In genomic region chr11:115584376-115585073, GRCm38 (mm10) we compare ENCODE assay signal across 14 mouse cellular contexts.
"Had no signal": no experiment of that assay in that cellular context is flagged by ENCODE, and none has a peak within 500 bp of the region (broad histone marks: within the 10 kb centered on the region; RNA-seq: fewer than 3 reads in every experiment).

No protein-coding gene starts in this region.

- DNase-seq: kidney, adult 2 months; lung, embryonic 14.5 days; retina, postnatal 1 day; right cerebral cortex, postnatal 25 days; spleen, adult 18-20 months; thymus, postnatal 25 days had no signal

- H3K9me3 ChIP-seq: limb, embryonic 10.5 days; limb, embryonic 13.5 days; midbrain, embryonic 12.5 days; midbrain, embryonic 15.5 days; neural tube, embryonic 13.5 days; stomach, embryonic 15.5 days had no signal

- H3K27ac ChIP-seq: kidney, postnatal 0 days; limb, embryonic 10.5 days; limb, embryonic 13.5 days; macrophage; midbrain, embryonic 12.5 days; midbrain, embryonic 15.5 days; neural tube, embryonic 13.5 days; stomach, embryonic 15.5 days had no signal

- H3K9ac ChIP-seq: limb, embryonic 13.5 days; lung, embryonic 14.5 days; midbrain, embryonic 12.5 days; midbrain, embryonic 15.5 days; neural tube, embryonic 13.5 days; stomach, embryonic 15.5 days had no signal

- H3K4me3 ChIP-seq: limb, embryonic 10.5 days; limb, embryonic 13.5 days; midbrain, embryonic 12.5 days; midbrain, embryonic 15.5 days; neural tube, embryonic 13.5 days; stomach, embryonic 15.5 days had no signal

- H3K4me2 ChIP-seq: limb, embryonic 13.5 days; lung, embryonic 14.5 days; midbrain, embryonic 12.5 days; midbrain, embryonic 15.5 days; neural tube, embryonic 13.5 days; stomach, embryonic 15.5 days had no signal

- H3K27me3 ChIP-seq: limb, embryonic 13.5 days; midbrain, embryonic 12.5 days; midbrain, embryonic 15.5 days; neural tube, embryonic 13.5 days; stomach, embryonic 15.5 days had no signal

- H3K4me1 ChIP-seq: limb, embryonic 10.5 days; limb, embryonic 13.5 days; midbrain, embryonic 12.5 days; midbrain, embryonic 15.5 days; neural tube, embryonic 13.5 days; stomach, embryonic 15.5 days had no signal
